Mouse (Mus musculus) testis, adult 2 months (tissue): ENCODE data around the gene Vdac1. TPM values are rescaled to one million over a fixed set of nuclear protein-coding genes. Genes with fewer than 3 reads are reported as not detected.

Source experiments
- H3K27ac ChIP-seq: fragments of 200-500 bp; 2 replicates; pipeline ENCODE4 v1.5.1; 2012; ENCODE audit warnings: low read depth, low read length; ENCODE audit not compliant: control insufficient read depth, insufficient read depth
- H3K27me3 ChIP-seq: fragments of 200-500 bp; 2 replicates; pipeline ENCODE4 v1.6.1; 2012; ENCODE audit warnings: mild to moderate bottlenecking, low read length, moderate library complexity; ENCODE audit not compliant: control insufficient read depth, insufficient read depth
- H3K36me3 ChIP-seq: fragments of 200-500 bp; 2 replicates; pipeline ENCODE4 v1.6.1; 2012; ENCODE audit warnings: mild to moderate bottlenecking, low read length; ENCODE audit not compliant: control insufficient read depth, insufficient read depth
- H3K4me1 ChIP-seq: fragments of 200-500 bp; 2 replicates; pipeline ENCODE4 v1.6.1; 2012; ENCODE audit warnings: low read length; ENCODE audit not compliant: control insufficient read depth, insufficient read depth
- H3K4me3 ChIP-seq: fragments of 200-500 bp; 2 replicates; pipeline ENCODE4 v1.5.1; 2012; ENCODE audit warnings: low read depth, mild to moderate bottlenecking, low read length, moderate library complexity, mixed read lengths; ENCODE audit not compliant: control insufficient read depth
- CTCF ChIP-seq: fragments of 200-500 bp; IDR thresholded peaks from 2 replicates; pipeline ENCODE4 v1.5.1; 2012; ENCODE audit warnings: low read depth, mild to moderate bottlenecking, inconsistent platforms, low read length, moderate library complexity; ENCODE audit not compliant: control insufficient read depth, insufficient read depth, insufficient replicate concordance
- POLR2A ChIP-seq: fragments of 200-500 bp; IDR thresholded peaks from 2 replicates; pipeline ENCODE4 v1.6.1; 2012; ENCODE audit warnings: low read depth, mild to moderate bottlenecking, inconsistent platforms, low read length, moderate library complexity; ENCODE audit not compliant: control insufficient read depth
- polyA plus RNA-seq: library from polyadenylated mRNA; depleted of rRNA; stranded (reverse); fragments of >200 nt; gene quantifications from 2 replicates; pipeline ENCODE4 v1.2.3, GENCODE M21; 2012

Gene Vdac1
- polyA plus RNA-seq, 1 experiment = 16.7 TPM

DNA sequence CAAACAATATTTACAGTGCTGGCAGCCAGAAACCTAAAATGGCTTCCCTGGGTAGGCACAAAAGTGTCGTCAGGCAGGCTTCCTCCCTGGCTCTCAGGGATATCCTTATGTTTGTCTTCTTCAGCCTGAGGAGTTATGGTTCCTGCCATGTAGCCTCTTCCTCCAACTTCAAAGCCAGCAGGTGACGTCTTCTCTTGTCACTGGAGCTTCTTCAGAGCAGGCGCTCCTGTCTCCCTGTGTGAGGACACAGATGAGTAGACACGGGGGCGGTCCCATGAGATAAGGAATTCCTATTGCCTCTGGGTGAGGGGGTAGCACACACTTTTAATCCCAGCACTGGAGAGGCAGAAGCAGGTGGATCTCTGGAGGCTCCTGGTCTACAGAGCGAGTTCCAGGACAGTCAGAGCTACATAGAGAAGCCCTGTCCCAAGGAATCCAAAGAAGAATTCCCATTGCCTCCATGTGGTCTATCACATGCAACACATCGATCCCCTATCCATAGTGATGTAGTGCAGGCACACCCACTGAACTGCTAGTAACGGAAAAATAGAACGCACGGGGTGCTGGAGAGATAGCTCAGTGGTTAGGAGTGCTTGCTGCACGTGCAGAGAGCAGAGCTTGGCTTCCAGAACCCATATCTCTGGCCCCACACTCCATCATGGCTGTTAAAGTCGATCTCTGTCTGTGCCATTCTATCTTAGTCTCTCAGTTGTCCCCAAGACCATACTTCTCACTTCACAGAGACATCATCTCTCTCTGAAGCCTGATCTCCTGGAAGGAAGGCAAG, 15.5 kb upstream of the Vdac1 start:
- H3K36me3 ChIP-seq = no peaks in the 10 kb centered on the region
- TF ChIP-seq CTCF (no peak), POLR2A (no peak)
- H3K4me3 ChIP-seq = no peak overlapping the region
- H3K4me1 ChIP-seq = peaks cover 12% of the 10 kb centered on the region
- no peaks in the 10 kb centered on the region for H3K27me3 ChIP-seq
- H3K27ac ChIP-seq = no peak overlapping the region

DNA sequence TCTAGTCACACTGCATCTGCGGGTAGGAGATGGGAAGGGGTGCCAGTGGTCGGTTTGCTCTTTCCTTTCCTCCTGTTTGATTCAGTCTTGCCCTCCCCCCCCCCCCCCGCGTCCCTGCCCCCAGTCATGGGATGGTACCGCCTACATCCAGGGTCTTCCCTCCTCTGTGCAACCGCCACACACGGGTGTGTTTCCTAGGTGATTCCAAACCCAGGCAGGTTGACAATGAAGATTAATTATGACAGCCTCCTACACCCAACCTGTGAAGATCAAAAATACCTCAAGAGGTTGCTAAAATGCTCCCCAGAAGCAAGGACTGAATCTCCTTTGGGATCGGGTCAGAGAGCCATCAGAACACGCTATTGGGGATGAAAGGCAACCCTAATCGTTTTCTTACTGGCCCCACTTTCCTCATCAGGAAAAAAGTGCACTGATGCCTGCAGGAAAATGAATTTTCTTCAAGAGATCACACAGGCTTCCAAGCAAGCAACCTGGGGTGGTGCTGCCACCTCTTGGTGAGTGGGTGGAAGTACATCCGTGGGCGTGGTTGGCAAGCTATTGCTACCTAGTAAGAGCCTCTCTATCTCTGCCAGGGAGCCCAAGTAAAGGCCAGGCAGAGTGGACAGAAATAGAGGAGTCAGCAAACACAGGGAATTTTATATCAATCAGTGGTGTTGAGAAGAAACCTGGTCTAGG, 14.6 kb upstream of the Vdac1 start:
- TF ChIP-seq CTCF (peak; percentile 96; the same call in 1 of the 2 replicates), POLR2A (no peak)
- H3K27me3 ChIP-seq = no peaks in the 10 kb centered on the region
- peak overlapping the region; percentile 39; the same call in 1 of the 2 replicates for H3K27ac ChIP-seq
- H3K36me3 ChIP-seq = no peaks in the 10 kb centered on the region
- H3K4me3 ChIP-seq = peak overlapping the region; percentile 82
- peaks cover 12% of the 10 kb centered on the region for H3K4me1 ChIP-seq

- peaks cover 12% of the 10 kb centered on the region for H3K4me1 ChIP-seq
- peak overlapping the region; percentile 39; the same call in 1 of the 2 replicates for H3K27ac ChIP-seq
- H3K36me3 ChIP-seq = no peaks in the 10 kb centered on the region
- H3K27me3 ChIP-seq = no peaks in the 10 kb centered on the region
- TF ChIP-seq POLR2A (no peak), CTCF (no peak)
- peak overlapping the region; percentile 82 for H3K4me3 ChIP-seq
These were observed 14.0 kb upstream of the Vdac1 start for GRCm38 (mm10) chr11:52346635-52347005.

GRCm38 (mm10) chr11:52348156-52348555, 12.5 kb upstream of the Vdac1 start:
- TF ChIP-seq CTCF (no peak), POLR2A (no peak)
- H3K36me3 ChIP-seq = no peaks in the 10 kb centered on the region
- no peak overlapping the region for H3K27ac ChIP-seq
- no peaks in the 10 kb centered on the region for H3K27me3 ChIP-seq
- peaks cover 11% of the 10 kb centered on the region for H3K4me1 ChIP-seq
- no peak overlapping the region for H3K4me3 ChIP-seq

GRCm38 (mm10) chr11:52348724-52349123, 11.9 kb upstream of the Vdac1 start:
- Histone ChIP-seq H3K36me3 (no peaks in the 10 kb centered on the region), H3K4me1 (peaks cover 11% of the 10 kb centered on the region), H3K4me3 (no peak overlapping the region), H3K27me3 (no peaks in the 10 kb centered on the region), H3K27ac (no peak overlapping the region)
- TF ChIP-seq CTCF (peak; percentile 65; the same call in 1 of the 2 replicates), POLR2A (no peak)

DNA sequence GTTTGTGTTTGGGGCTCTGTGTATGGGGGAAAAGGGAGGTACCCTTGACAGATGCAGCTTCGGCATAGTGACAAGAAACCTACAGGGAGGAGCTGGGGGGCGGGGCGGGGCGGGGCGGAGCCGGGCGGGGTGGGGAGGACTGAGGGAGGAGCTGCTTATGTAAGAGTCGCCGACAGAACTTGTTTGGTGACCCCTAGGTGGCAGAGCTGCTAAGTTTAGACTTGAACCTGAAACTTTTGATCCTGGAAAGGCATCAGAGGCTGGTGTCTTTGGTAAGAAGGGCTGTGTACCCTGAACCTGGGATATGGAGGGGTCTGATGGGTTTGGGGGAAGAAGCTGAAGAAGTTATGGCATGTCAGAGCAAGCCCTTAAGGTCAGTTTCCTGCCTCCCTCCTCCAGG, 9.7 kb upstream of the Vdac1 start:
- TF ChIP-seq POLR2A = no peak
- TF ChIP-seq CTCF = no peak
- H3K36me3 ChIP-seq = no peaks in the 10 kb centered on the region
- H3K27ac ChIP-seq = no peak overlapping the region; the same call in 1 of the 2 replicates
- H3K27me3 ChIP-seq = no peaks in the 10 kb centered on the region
- H3K4me1 ChIP-seq = peaks cover 7% of the 10 kb centered on the region
- H3K4me3 ChIP-seq = no peak overlapping the region

DNA sequence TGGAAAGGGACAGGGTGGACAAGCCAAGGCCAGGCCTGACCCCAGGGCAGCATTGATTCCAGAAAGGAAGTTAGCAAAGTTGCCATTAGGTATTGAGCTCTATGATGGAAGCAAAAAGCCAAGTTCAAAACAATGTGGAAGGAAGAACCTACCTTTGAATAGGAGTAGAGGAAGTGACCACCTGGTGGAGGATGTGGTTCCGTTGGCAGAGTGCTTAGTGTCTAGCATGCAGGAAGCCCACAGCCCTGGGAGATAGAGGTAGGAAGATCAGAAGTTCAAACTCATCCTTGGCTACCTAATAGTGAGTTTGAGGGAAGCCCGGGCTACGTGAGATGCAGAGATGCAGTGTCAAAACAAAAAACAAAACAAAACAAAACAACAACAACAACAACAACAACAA, 8.4 kb upstream of the Vdac1 start:
- TF ChIP-seq CTCF (no peak), POLR2A (no peak)
- Histone ChIP-seq H3K27me3 (no peaks in the 10 kb centered on the region), H3K4me3 (no peak overlapping the region), H3K27ac (no peak overlapping the region), H3K4me1 (no peaks in the 10 kb centered on the region; the same call in 1 of the 2 replicates), H3K36me3 (no peaks in the 10 kb centered on the region)

DNA sequence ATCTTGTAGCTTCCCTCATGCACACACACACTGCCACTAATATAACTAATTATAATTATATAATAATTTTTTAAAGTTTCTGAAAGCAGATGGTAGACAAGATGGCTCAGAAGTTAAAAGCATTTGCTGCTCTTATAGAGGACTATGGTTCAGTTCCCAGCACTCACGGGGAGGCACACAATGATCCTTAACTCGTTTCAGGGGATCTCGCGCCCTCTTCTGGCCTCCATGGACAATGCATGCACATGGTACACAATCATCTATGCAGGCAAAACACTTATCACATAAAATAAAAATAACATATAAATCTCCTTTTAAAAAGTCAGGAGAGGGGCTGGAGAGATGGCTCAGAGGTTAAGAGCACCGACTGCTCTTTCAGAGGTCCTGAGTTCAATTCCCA, 6.0 kb upstream of the Vdac1 start:
- Histone ChIP-seq H3K27ac (no peak overlapping the region), H3K27me3 (no peaks in the 10 kb centered on the region; the same call in 1 of the 2 replicates), H3K4me1 (peaks cover 1% of the 10 kb centered on the region), H3K36me3 (no peaks in the 10 kb centered on the region), H3K4me3 (no peak overlapping the region)
- TF ChIP-seq POLR2A = no peak
- TF ChIP-seq CTCF = no peak
